In the genomic region with DNA sequence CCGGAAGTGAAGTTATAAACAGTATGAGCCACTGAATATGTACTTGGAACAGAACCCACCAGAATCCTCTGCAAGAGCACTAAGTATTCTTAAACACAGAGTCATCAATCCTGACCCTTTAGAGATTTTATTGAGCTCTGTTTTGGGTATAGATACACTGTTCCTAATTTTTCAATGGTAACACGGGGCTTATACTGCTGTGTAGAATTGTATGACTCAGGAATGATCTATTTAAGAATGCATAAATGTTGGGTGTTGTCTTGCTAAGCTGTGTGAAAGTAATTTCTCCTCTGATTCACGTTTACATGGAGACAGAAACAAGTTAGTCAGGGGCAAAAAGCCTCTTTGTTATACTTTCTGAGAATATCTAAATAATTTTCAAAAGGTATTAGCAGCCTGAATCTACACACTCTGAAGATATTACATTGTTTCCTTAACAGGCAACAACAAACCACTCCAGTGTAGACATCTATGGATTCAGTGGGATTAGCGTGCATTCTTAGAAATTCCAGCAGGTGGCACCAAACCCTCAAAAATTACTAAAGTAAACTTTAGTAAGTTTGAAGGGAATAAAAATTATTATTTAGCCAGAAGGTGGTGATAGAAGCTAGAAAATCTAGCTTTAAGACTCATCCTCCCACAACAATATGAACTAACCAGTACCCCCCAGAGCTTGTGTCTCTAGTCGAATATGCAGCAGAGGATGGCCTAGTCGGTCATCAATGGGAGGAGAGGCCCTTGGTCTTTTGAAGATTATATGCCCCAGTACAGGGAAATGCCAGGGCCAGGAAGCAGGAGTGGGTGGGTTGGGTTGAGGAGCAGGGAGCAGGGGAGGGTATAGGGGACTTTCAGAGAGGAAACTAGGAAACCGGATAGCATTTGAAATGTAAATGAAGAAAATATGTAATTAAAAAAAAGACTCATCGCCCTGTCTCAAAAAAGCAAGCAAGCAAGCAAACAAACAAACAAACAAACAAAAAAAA, we compare ENCODE assay signal across 9 mouse cellular contexts. TPM values are rescaled to one million over a fixed set of nuclear protein-coding genes. Genes with fewer than 3 reads are reported as not detected.
DNase-seq lines count a peak whose midpoint lies in the region; ATAC-seq lines count a peak whose summit lies in the region.
"Had no signal": no experiment of that assay in that cellular context is flagged by ENCODE, and none has a peak within 500 bp of the region (broad histone marks: within the 10 kb centered on the region; RNA-seq: fewer than 3 reads in every experiment).

No protein-coding gene starts in this region.

- no peaks in the 10 kb centered on the region for H3K4me1 ChIP-seq in kidney, embryonic 14.5 days (ENCODE audit: control insufficient read depth, insufficient read depth, low read length)

- no peaks in the 10 kb centered on the region for H3K27me3 ChIP-seq in kidney, embryonic 14.5 days (ENCODE audit: control insufficient read depth, insufficient read depth, low read length)
- H3K27me3 ChIP-seq in splenic B cell, adult 2 months (ENCODE audit: control insufficient read depth, insufficient read depth, low read length, poor library complexity, severe bottlenecking): no peaks in the 10 kb centered on the region

- H3K4me2 ChIP-seq in kidney, embryonic 14.5 days (replicated peaks; ENCODE audit: low read depth, low read length): no peak overlapping the region

- H3K9ac ChIP-seq in kidney, embryonic 14.5 days (ENCODE audit: low read depth, low read length): no peak overlapping the region

- H3K4me3 ChIP-seq in kidney, embryonic 14.5 days (ENCODE audit: low read length): no peak overlapping the region

- DNase-seq in adrenal gland, adult 2 months: peak; percentile 11
- no peak for DNase-seq in adrenal gland, adult 8-10 months
- peak; percentile 35 to 68 for DNase-seq in right cerebral cortex, adult 2 months (ENCODE audit: low spot score in 2 of 2)
- no peak for DNase-seq in right cerebral cortex, postnatal 36 days (ENCODE audit: low spot score in 2 of 2)
- DNase-seq in lung, postnatal 25 days (ENCODE audit: low spot score): peak; percentile 3
- peak; percentile 2 for DNase-seq in splenic B cell, adult 2 months (ENCODE audit: low read depth, low spot score)

- no peaks in the 10 kb centered on the region for H3K9me3 ChIP-seq in kidney, embryonic 14.5 days (ENCODE audit: control insufficient read depth, low read length)

- 0 out of 2 replicates have a peak, but pooled peaks have one; percentile 52 for ATAC-seq in erythroid progenitor cell, adult 5-6 weeks (replicated peaks; ENCODE audit: low FRiP score, poor library complexity, severe bottlenecking)
- ATAC-seq in kidney, embryonic 14.5 days (ENCODE audit: low FRiP score, low TSS enrichment): peak; percentile 77; the same call in 1 of the 2 replicates

- WGBS in kidney, embryonic 14.5 days: 44% methylated on average over 8 of the region's 8 CpGs

- no peak overlapping the region for H3K27ac ChIP-seq in kidney, embryonic 14.5 days (ENCODE audit: low read depth, low read length)

- no peaks in the 10 kb centered on the region for H3K36me3 ChIP-seq in kidney, embryonic 14.5 days (ENCODE audit: control insufficient read depth, insufficient read depth, low read length)
- H3K36me3 ChIP-seq in splenic B cell, adult 2 months (ENCODE audit: control insufficient read depth, insufficient read depth, low read length, poor library complexity, severe bottlenecking): no peaks in the 10 kb centered on the region

RNA-seq across cellular contexts. Expression of gene 1700015G11Rik, which starts 22.4 kb away (rescaled TPM):
- total RNA-seq in adrenal gland, adult 2 months (2021): not detected
- not detected in 2 replicates for polyA plus RNA-seq in adrenal gland, adult 2 months (2012; rRNA removed)
- not detected for total RNA-seq in adrenal gland, adult 8-10 months (2022)
- not detected in 2 replicates for total RNA-seq in erythroid progenitor cell, adult 5-6 weeks (2015; ENCODE audit: low replicate concordance)
- total RNA-seq in erythroid progenitor cell, adult 5-6 weeks (2017; ENCODE audit: low replicate concordance): not detected in 2 replicates
- not detected in 2 replicates for polyA plus RNA-seq in kidney, embryonic 14.5 days (2014; fragmentation: Nextera tagmentation; extraction: Ambion mirVana)
- total RNA-seq: heart, adult 18-20 months had no signal

RNA-seq across cellular contexts. Expression of gene Svip, which starts 32.1 kb away (rescaled TPM):
- total RNA-seq in adrenal gland, adult 2 months (2021): 10 to 100 TPM; 23.0 to 26.7 TPM
- 2.9 and 3.1 TPM in 2 replicates for polyA plus RNA-seq in adrenal gland, adult 2 months (2012; rRNA removed)
- 10 to 100 TPM; 22.4 to 38.3 (median 30.2) TPM for total RNA-seq in adrenal gland, adult 8-10 months (2022)
- 59.1 and 73.4 TPM in 2 replicates for total RNA-seq in erythroid progenitor cell, adult 5-6 weeks (2015; ENCODE audit: low replicate concordance)
- total RNA-seq in erythroid progenitor cell, adult 5-6 weeks (2017; ENCODE audit: low replicate concordance): 39.8 and 48.4 TPM in 2 replicates
- 7.5 and 10.7 TPM in 2 replicates for polyA plus RNA-seq in kidney, embryonic 14.5 days (2014; fragmentation: Nextera tagmentation; extraction: Ambion mirVana)

Comparison
In these comparisons a context has a peak if more than half of its experiments do, and no peak if none do; other contexts are left out.
1. DNase-seq: peak in adrenal gland, adult 2 months (single experiment), right cerebral cortex, adult 2 months (2 of 2), lung, postnatal 25 days (single experiment) and splenic B cell, adult 2 months (single experiment); none in adrenal gland, adult 8-10 months (single experiment) and right cerebral cortex, postnatal 36 days (0 of 2).